Mouse (Mus musculus): ENCODE measurements around the gene Pfkfb1. TPM values are rescaled to one million over a fixed set of nuclear protein-coding genes. Genes with fewer than 3 reads are reported as not detected.
A peak's percentile ranks its signal among the peaks of the same experiment; 100 is the strongest.

Gene Pfkfb1
- 0.53 and 1.8 TPM in 2 replicates for polyA plus RNA-seq (2012; rRNA removed)

- H3K4me1 ChIP-seq (ENCODE audit: control insufficient read depth, insufficient read depth, insufficient read length, low read length) = no peaks in the 10 kb centered on the region
- 16% methylated on average over 35 of the region's 35 CpGs for WGBS
- peaks cover 6% of the 10 kb centered on the region; the same call in 1 of the 2 replicates for H3K36me3 ChIP-seq (ENCODE audit: control insufficient read depth, insufficient read depth, low read length)
Measured at GRCm38 (mm10) chrX:150588023-150588764, at the start of gene Pfkfb1. Pfkfb1 (plus strand) TSS chrX:150588229.

GRCm38 (mm10) chrX:150540111-150540510 lies 47.9 kb upstream of the Pfkfb1 start:
- TF ChIP-seq CTCF (IDR thresholded peaks at IDR 0.05; ENCODE audit: extremely low read depth, insufficient read length, insufficient replicate concordance, low read depth, low read length) (no peak), POLR2A (IDR thresholded peaks at IDR 0.05; ENCODE audit: low read depth, low read length) (no peak)
- Histone ChIP-seq H3K27me3 (ENCODE audit: control insufficient read depth, insufficient read depth, low read length) (no peaks in the 10 kb centered on the region), H3K4me3 (ENCODE audit: low read depth, low read length) (no peak overlapping the region), H3K4me1 (ENCODE audit: control insufficient read depth, insufficient read depth, insufficient read length, low read length) (no peaks in the 10 kb centered on the region), H3K27ac (ENCODE audit: insufficient read depth, low read depth, low read length) (no peak overlapping the region), H3K36me3 (ENCODE audit: control insufficient read depth, insufficient read depth, low read length) (no peaks in the 10 kb centered on the region)
- WGBS = 89% methylated on average over 2 of the region's 2 CpGs

More at GRCm38 (mm10) chrX:150588023-150588764, at the start of gene Pfkfb1:
- Histone ChIP-seq H3K27me3 (ENCODE audit: control insufficient read depth, insufficient read depth, low read length) (no peaks in the 10 kb centered on the region), H3K27ac (ENCODE audit: insufficient read depth, low read depth, low read length) (peak within 1 kb of the TSS; percentile 79), H3K4me3 (ENCODE audit: low read depth, low read length) (peak within 1 kb of the TSS; percentile 100)
- peak; percentile 31; the same call in 1 of the 2 replicates for TF ChIP-seq CTCF (IDR thresholded peaks at IDR 0.05; ENCODE audit: extremely low read depth, insufficient read length, insufficient replicate concordance, low read depth, low read length)
- peak; percentile 51; the same call in 1 of the 2 replicates for TF ChIP-seq POLR2A (IDR thresholded peaks at IDR 0.05; ENCODE audit: low read depth, low read length)

GRCm38 (mm10) chrX:150541684-150542083 lies 46.3 kb upstream of the Pfkfb1 start:
- no peak for TF ChIP-seq POLR2A (IDR thresholded peaks at IDR 0.05; ENCODE audit: low read depth, low read length)
- TF ChIP-seq CTCF (IDR thresholded peaks at IDR 0.05; ENCODE audit: extremely low read depth, insufficient read length, insufficient replicate concordance, low read depth, low read length) = no peak
- H3K36me3 ChIP-seq (ENCODE audit: control insufficient read depth, insufficient read depth, low read length) = no peaks in the 10 kb centered on the region
- H3K27ac ChIP-seq (ENCODE audit: insufficient read depth, low read depth, low read length) = no peak overlapping the region
- H3K27me3 ChIP-seq (ENCODE audit: control insufficient read depth, insufficient read depth, low read length) = no peaks in the 10 kb centered on the region
- H3K4me1 ChIP-seq (ENCODE audit: control insufficient read depth, insufficient read depth, insufficient read length, low read length) = no peaks in the 10 kb centered on the region
- H3K4me3 ChIP-seq (ENCODE audit: low read depth, low read length) = no peak overlapping the region

- Histone ChIP-seq H3K36me3 (ENCODE audit: control insufficient read depth, insufficient read depth, low read length) (no peaks in the 10 kb centered on the region), H3K4me3 (ENCODE audit: low read depth, low read length) (no peak within 1 kb of the TSS), H3K27me3 (ENCODE audit: control insufficient read depth, insufficient read depth, low read length) (no peaks in the 10 kb centered on the region), H3K4me1 (ENCODE audit: control insufficient read depth, insufficient read depth, insufficient read length, low read length) (no peaks in the 10 kb centered on the region), H3K27ac (ENCODE audit: insufficient read depth, low read depth, low read length) (no peak within 1 kb of the TSS)
- WGBS = 54% methylated on average over 5 of the region's 5 CpGs
- no peak for TF ChIP-seq CTCF (IDR thresholded peaks at IDR 0.05; ENCODE audit: extremely low read depth, insufficient read length, insufficient replicate concordance, low read depth, low read length)
- TF ChIP-seq POLR2A (IDR thresholded peaks at IDR 0.05; ENCODE audit: low read depth, low read length) = no peak
Measured at GRCm38 (mm10) chrX:150547239-150547638, 40.8 kb upstream of the Pfkfb1 start, which contains the start of gene Alas2. Alas2 (plus strand) TSS chrX:150547375.

GRCm38 (mm10) chrX:150549639-150550038 lies 38.4 kb upstream of the Pfkfb1 start:
- Histone ChIP-seq H3K4me3 (ENCODE audit: low read depth, low read length) (no peak overlapping the region), H3K36me3 (ENCODE audit: control insufficient read depth, insufficient read depth, low read length) (no peaks in the 10 kb centered on the region), H3K27me3 (ENCODE audit: control insufficient read depth, insufficient read depth, low read length) (no peaks in the 10 kb centered on the region), H3K4me1 (ENCODE audit: control insufficient read depth, insufficient read depth, insufficient read length, low read length) (no peaks in the 10 kb centered on the region), H3K27ac (ENCODE audit: insufficient read depth, low read depth, low read length) (no peak overlapping the region)
- no peak for TF ChIP-seq POLR2A (IDR thresholded peaks at IDR 0.05; ENCODE audit: low read depth, low read length)
- no peak for TF ChIP-seq CTCF (IDR thresholded peaks at IDR 0.05; ENCODE audit: extremely low read depth, insufficient read length, insufficient replicate concordance, low read depth, low read length)
- 85% methylated on average over 3 of the region's 3 CpGs for WGBS

- no peaks in the 10 kb centered on the region for H3K36me3 ChIP-seq (ENCODE audit: control insufficient read depth, insufficient read depth, low read length)
- H3K4me1 ChIP-seq (ENCODE audit: control insufficient read depth, insufficient read depth, insufficient read length, low read length) = no peaks in the 10 kb centered on the region
- no peak overlapping the region for H3K4me3 ChIP-seq (ENCODE audit: low read depth, low read length)
- TF ChIP-seq CTCF (IDR thresholded peaks at IDR 0.05; ENCODE audit: extremely low read depth, insufficient read length, insufficient replicate concordance, low read depth, low read length) = no peak
- TF ChIP-seq POLR2A (IDR thresholded peaks at IDR 0.05; ENCODE audit: low read depth, low read length) = no peak
- H3K27ac ChIP-seq (ENCODE audit: insufficient read depth, low read depth, low read length) = no peak overlapping the region
- no peaks in the 10 kb centered on the region for H3K27me3 ChIP-seq (ENCODE audit: control insufficient read depth, insufficient read depth, low read length)
- WGBS = 90% methylated on average over 2 of the region's 2 CpGs
Measured at GRCm38 (mm10) chrX:150551986-150552385, 36.0 kb upstream of the Pfkfb1 start.

- Histone ChIP-seq H3K4me3 (ENCODE audit: low read depth, low read length) (no peak overlapping the region), H3K27me3 (ENCODE audit: control insufficient read depth, insufficient read depth, low read length) (no peaks in the 10 kb centered on the region), H3K36me3 (ENCODE audit: control insufficient read depth, insufficient read depth, low read length) (no peaks in the 10 kb centered on the region), H3K4me1 (ENCODE audit: control insufficient read depth, insufficient read depth, insufficient read length, low read length) (no peaks in the 10 kb centered on the region), H3K27ac (ENCODE audit: insufficient read depth, low read depth, low read length) (no peak overlapping the region)
- WGBS = 96% methylated on average over 3 of the region's 3 CpGs
- TF ChIP-seq POLR2A (IDR thresholded peaks at IDR 0.05; ENCODE audit: low read depth, low read length) (no peak), CTCF (IDR thresholded peaks at IDR 0.05; ENCODE audit: extremely low read depth, insufficient read length, insufficient replicate concordance, low read depth, low read length) (no peak)
Measured at GRCm38 (mm10) chrX:150554032-150554431, 34.0 kb upstream of the Pfkfb1 start.
